Mouse (Mus musculus) heart, embryonic 11.5 days (tissue): ENCODE results near the gene Gm3415. TPM values are rescaled to one million over a fixed set of nuclear protein-coding genes. Genes with fewer than 3 reads are reported as not detected.
"Not testable (repeated sequence)": the region's sequence is repeated elsewhere in the genome, so short reads cannot be mapped to it uniquely, and the experiment has no call there.

ENCODE experiments used
- ATAC-seq: fragments of 200-750 bp; cut with Nextera tagmentation; replicated peaks from 2 replicates; pipeline ENCODE4 v1.8.0; 2017; ENCODE audit warnings: moderate library complexity; ENCODE audit not compliant: insufficient number of reproducible peaks, low FRiP score, low TSS enrichment
- H3K27ac ChIP-seq: fragments of 300-500 bp; sonication (generic); 2 replicates; pipeline ENCODE4 v1.5.1; 2014; ENCODE audit warnings: mild to moderate bottlenecking, low read depth, low read length
- H3K27me3 ChIP-seq: fragments of 300-500 bp; sonication (generic); 2 replicates; pipeline ENCODE4 v1.6.1; 2014; ENCODE audit warnings: mild to moderate bottlenecking, low read length, mixed read lengths; ENCODE audit not compliant: control insufficient read depth, insufficient read depth
- H3K36me3 ChIP-seq: fragments of 300-500 bp; sonication (generic); 2 replicates; pipeline ENCODE4 v1.6.1; 2014; ENCODE audit warnings: mild to moderate bottlenecking, low read length, moderate library complexity, mixed read lengths; ENCODE audit not compliant: control insufficient read depth, insufficient read depth
- H3K4me1 ChIP-seq: fragments of 300-500 bp; sonication (generic); 2 replicates; pipeline ENCODE4 v1.6.1; 2014; ENCODE audit warnings: low read length; ENCODE audit not compliant: control insufficient read depth, insufficient read depth
- H3K4me2 ChIP-seq: fragments of 300-500 bp; sonication (generic); 2 replicates; pipeline ENCODE4 v1.6.1; 2014; ENCODE audit warnings: mild to moderate bottlenecking, moderate library complexity
- H3K4me3 ChIP-seq: fragments of 300-500 bp; sonication (generic); 2 replicates; pipeline ENCODE4 v1.5.1; 2014; ENCODE audit warnings: low read depth, low read length
- H3K9ac ChIP-seq: fragments of 300-500 bp; sonication (generic); 2 replicates; pipeline ENCODE4 v1.6.1; 2014; ENCODE audit warnings: mild to moderate bottlenecking, low read depth, low read length, moderate library complexity
- H3K9me3 ChIP-seq: fragments of 300-500 bp; sonication (generic); replicated peaks from 2 replicates; pipeline ENCODE4 v1.6.1; 2016; ENCODE audit warnings: low read length; ENCODE audit not compliant: control insufficient read depth
- WGBS: fragments of 180-500 bp; shearing (Covaris S2); extraction: QIAGEN DNeasy Blood & Tissue Kit; methylation state at CpG from one replicate; pipeline ENCODE4 v1.1.7; 2014; ENCODE audit not compliant: insufficient replicate concordance; 5-methylcytosine and 5-hydroxymethylcytosine counted together
- polyA plus RNA-seq: library from polyadenylated mRNA; unstranded; fragments of >200 nt; fragmentation: Nextera tagmentation; extraction: Ambion mirVana; gene quantifications from 2 replicates; pipeline ENCODE4 v1.2.1, GENCODE M21; 2014

Gm3415 gene
- polyA plus RNA-seq, 1 experiment from 2014 or later: not detected

- no peak overlapping the region for H3K4me3 ChIP-seq
- H3K9me3 ChIP-seq: no peaks in the 10 kb centered on the region; the same call in 1 of the 2 replicates
- no peak overlapping the region for H3K9ac ChIP-seq
- no peaks in the 10 kb centered on the region for H3K27me3 ChIP-seq
- H3K4me2 ChIP-seq: no peak overlapping the region
- no peaks in the 10 kb centered on the region for H3K4me1 ChIP-seq
- no peak overlapping the region for H3K27ac ChIP-seq
- H3K36me3 ChIP-seq: no peaks in the 10 kb centered on the region
- WGBS: 74% methylated on average over 18 of the region's 18 CpGs
- ATAC-seq: no peak
Measured at GRCm38 (mm10) chr5:146596612-146597502, 40.9 kb downstream of the Gm3415 start.

- no peak for ATAC-seq
- no peaks in the 10 kb centered on the region for H3K36me3 ChIP-seq
- no peak overlapping the region for H3K9ac ChIP-seq
- no peaks in the 10 kb centered on the region for H3K27me3 ChIP-seq
- no peak overlapping the region for H3K4me2 ChIP-seq
- no peak overlapping the region for H3K4me3 ChIP-seq
- WGBS: 84% methylated on average over 10 of the region's 10 CpGs
- H3K27ac ChIP-seq: no peak overlapping the region
- no peaks in the 10 kb centered on the region; the same call in 1 of the 2 replicates for H3K9me3 ChIP-seq
- no peaks in the 10 kb centered on the region for H3K4me1 ChIP-seq
Measured at GRCm38 (mm10) chr5:146597503-146597874, 41.6 kb downstream of the Gm3415 start.

- Histone ChIP-seq H3K9me3 (no peaks in the 10 kb centered on the region; the same call in 1 of the 2 replicates), H3K4me2 (no peak overlapping the region), H3K27ac (no peak overlapping the region), H3K4me1 (no peaks in the 10 kb centered on the region), H3K36me3 (no peaks in the 10 kb centered on the region), H3K27me3 (no peaks in the 10 kb centered on the region), H3K9ac (no peak overlapping the region), H3K4me3 (no peak overlapping the region)
- WGBS: 84% methylated on average over 27 of the region's 27 CpGs
- no peak; the same call in 1 of the 2 replicates for ATAC-seq
Measured at GRCm38 (mm10) chr5:146598215-146599119, 42.5 kb downstream of the Gm3415 start.

- H3K4me1 ChIP-seq, H3K27me3 ChIP-seq, H3K4me3 ChIP-seq, H3K9me3 ChIP-seq, ATAC-seq, H3K4me2 ChIP-seq, H3K27ac ChIP-seq, H3K36me3 ChIP-seq, H3K9ac ChIP-seq: not testable (repeated sequence)
- 80% methylated on average over 7 of the region's 7 CpGs for WGBS
Measured at GRCm38 (mm10) chr5:146599216-146599615, 43.3 kb downstream of the Gm3415 start.

GRCm38 (mm10) chr5:146599970-146600369 is 44.0 kb downstream of the Gm3415 start:
- Histone ChIP-seq H3K27ac (no peak overlapping the region), H3K36me3 (no peaks in the 10 kb centered on the region), H3K9ac (no peak overlapping the region), H3K9me3 (no peaks in the 10 kb centered on the region; the same call in 1 of the 2 replicates), H3K4me1 (no peaks in the 10 kb centered on the region), H3K27me3 (no peaks in the 10 kb centered on the region), H3K4me3 (no peak overlapping the region), H3K4me2 (no peak overlapping the region)
- 79% methylated on average over 5 of the region's 5 CpGs for WGBS
- no peak for ATAC-seq

GRCm38 (mm10) chr5:146606221-146606620 is 50.3 kb downstream of the Gm3415 start:
- H3K9ac ChIP-seq: no peak overlapping the region
- ATAC-seq: no peak
- no peaks in the 10 kb centered on the region for H3K27me3 ChIP-seq
- H3K9me3 ChIP-seq: no peaks in the 10 kb centered on the region; the same call in 1 of the 2 replicates
- WGBS: 68% methylated on average over 5 of the region's 5 CpGs
- no peak overlapping the region for H3K4me3 ChIP-seq
- no peak overlapping the region for H3K4me2 ChIP-seq
- no peaks in the 10 kb centered on the region for H3K36me3 ChIP-seq
- no peaks in the 10 kb centered on the region for H3K4me1 ChIP-seq
- no peak overlapping the region for H3K27ac ChIP-seq

GRCm38 (mm10) chr5:146606895-146607294 is 51.0 kb downstream of the Gm3415 start:
- Histone ChIP-seq H3K9ac (no peak overlapping the region), H3K36me3 (no peaks in the 10 kb centered on the region), H3K27ac (no peak overlapping the region), H3K4me3 (no peak overlapping the region), H3K27me3 (no peaks in the 10 kb centered on the region), H3K9me3 (no peaks in the 10 kb centered on the region), H3K4me1 (no peaks in the 10 kb centered on the region), H3K4me2 (no peak overlapping the region)
- no peak for ATAC-seq
- WGBS: 87% methylated on average over 5 of the region's 5 CpGs

- ATAC-seq: no peak
- H3K4me3 ChIP-seq: no peak overlapping the region
- H3K27ac ChIP-seq: no peak overlapping the region
- no peaks in the 10 kb centered on the region for H3K9me3 ChIP-seq
- no peaks in the 10 kb centered on the region for H3K36me3 ChIP-seq
- H3K4me2 ChIP-seq: no peak overlapping the region
- H3K4me1 ChIP-seq: no peaks in the 10 kb centered on the region
- 68% methylated on average over 5 of the region's 5 CpGs for WGBS
- no peaks in the 10 kb centered on the region for H3K27me3 ChIP-seq
- H3K9ac ChIP-seq: no peak overlapping the region
Measured at GRCm38 (mm10) chr5:146607816-146608215, 51.9 kb downstream of the Gm3415 start.
